Mouse (Mus musculus) cerebellum, postnatal 4 days (tissue): Measurements from ENCODE around the gene Ak7.
A peak's percentile ranks its signal among the peaks of the same experiment; 100 is the strongest.

Source experiments
- DNase-seq, 2 experiments: peaks; one replicate each; pipeline ENCODE4 v3.0.0; 2022; ENCODE audit warnings: low spot score in 2 of 2, mixed read lengths in 1 of 2

Gene Ak7

GRCm38 (mm10) chr12:105727964-105728363, 22.2 kb downstream of the Ak7 start:
- DNase-seq: peak in 1 of 2 experiments; percentile 40

- no peak for DNase-seq
These were observed 25.2 kb downstream of the Ak7 start for GRCm38 (mm10) chr12:105730851-105731460.

- DNase-seq: no peak
These were observed 27.8 kb downstream of the Ak7 start for GRCm38 (mm10) chr12:105733370-105734159.

GRCm38 (mm10) chr12:105735226-105735888, 29.6 kb downstream of the Ak7 start:
- DNase-seq: no peak

GRCm38 (mm10) chr12:105735889-105736251, 30.1 kb downstream of the Ak7 start:
- DNase-seq: no peak

- no peak for DNase-seq
These were observed 32.7 kb downstream of the Ak7 start for GRCm38 (mm10) chr12:105738316-105739096.

GRCm38 (mm10) chr12:105739656-105740055, 33.9 kb downstream of the Ak7 start:
- DNase-seq: no peak

- no peak for DNase-seq
These were observed 42.3 kb downstream of the Ak7 start for GRCm38 (mm10) chr12:105748114-105748513.

GRCm38 (mm10) chr12:105753813-105754212, 48.0 kb downstream of the Ak7 start:
- DNase-seq: no peak

- no peak for DNase-seq
These were observed 52.2 kb downstream of the Ak7 start for GRCm38 (mm10) chr12:105757816-105758497.

GRCm38 (mm10) chr12:105758911-105759310, 53.1 kb downstream of the Ak7 start:
- no peak for DNase-seq

GRCm38 (mm10) chr12:105759849-105760478, 54.2 kb downstream of the Ak7 start:
- DNase-seq: no peak

GRCm38 (mm10) chr12:105761171-105761570, 55.4 kb downstream of the Ak7 start:
- no peak for DNase-seq

GRCm38 (mm10) chr12:105761629-105762028, 55.9 kb downstream of the Ak7 start:
- no peak for DNase-seq

GRCm38 (mm10) chr12:105769700-105770099, 63.9 kb downstream of the Ak7 start:
- DNase-seq: no peak

- DNase-seq: no peak
These were observed 69.1 kb downstream of the Ak7 start for GRCm38 (mm10) chr12:105774871-105775270.

- no peak for DNase-seq
These were observed 71.9 kb downstream of the Ak7 start for GRCm38 (mm10) chr12:105777651-105778050.

- peak; percentile 70 to 87 for DNase-seq
These were observed 78.6 kb downstream of the Ak7 start, which contains the start of gene Papola for GRCm38 (mm10) chr12:105784196-105784999. Gene Papola, plus strand, starts transcription at chr12:105784694.

- no peak for DNase-seq
These were observed 79.4 kb downstream of the Ak7 start for GRCm38 (mm10) chr12:105785000-105785774.
